Mouse (Mus musculus) embryonic facial prominence, embryonic 11.5 days (tissue): ENCODE results near the gene Tmc3. TPM values are rescaled to one million over a fixed set of nuclear protein-coding genes. Genes with fewer than 3 reads are reported as not detected.

Experiments
- ATAC-seq: fragments of 200-750 bp; cut with Nextera tagmentation; replicated peaks from 2 replicates; pipeline ENCODE4 v1.8.0; 2017; ENCODE audit warnings: low read depth; ENCODE audit not compliant: insufficient number of reproducible peaks, low FRiP score, low TSS enrichment
- DNase-seq: peaks from one replicate; pipeline ENCODE4 v3.0.0-alpha.2; 2015; ENCODE audit warnings: low spot score
- H3K27ac ChIP-seq: fragments of 300-500 bp; sonication (generic); replicated peaks from 2 replicates; pipeline ENCODE4 v1.5.1; 2014; ENCODE audit warnings: mild to moderate bottlenecking, low read depth, low read length, control low read depth
- H3K27me3 ChIP-seq: fragments of 300-500 bp; sonication (generic); 2 replicates; pipeline ENCODE4 v1.6.1; 2014; ENCODE audit warnings: mild to moderate bottlenecking, low read length, moderate library complexity, mixed read lengths; ENCODE audit not compliant: control insufficient read depth, insufficient read depth
- H3K36me3 ChIP-seq: fragments of 300-500 bp; sonication (generic); replicated peaks from 2 replicates; pipeline ENCODE4 v1.6.1; 2014; ENCODE audit warnings: low read depth, mild to moderate bottlenecking, low read length, moderate library complexity, mixed read lengths; ENCODE audit not compliant: control insufficient read depth, insufficient read depth
- H3K4me1 ChIP-seq: fragments of 300-500 bp; sonication (generic); 2 replicates; pipeline ENCODE4 v1.6.1; 2014; ENCODE audit warnings: low read length, mixed read lengths; ENCODE audit not compliant: control insufficient read depth, insufficient read depth
- H3K4me2 ChIP-seq: fragments of 300-500 bp; sonication (generic); 2 replicates; pipeline ENCODE4 v1.6.1; 2014; ENCODE audit warnings: low read depth, mild to moderate bottlenecking, control low read depth, low read length, moderate library complexity
- H3K4me3 ChIP-seq: fragments of 300-500 bp; sonication (generic); 2 replicates; pipeline ENCODE4 v1.5.1; 2014; ENCODE audit warnings: low read depth, low read length, control low read depth
- H3K9ac ChIP-seq: fragments of 300-500 bp; sonication (generic); replicated peaks from 2 replicates; pipeline ENCODE4 v1.6.1; 2014; ENCODE audit warnings: mild to moderate bottlenecking, control low read depth, low read length
- H3K9me3 ChIP-seq: fragments of 300-500 bp; sonication (generic); replicated peaks from 2 replicates; pipeline ENCODE4 v1.6.1; 2016; ENCODE audit warnings: mild to moderate bottlenecking, low read length, inconsistent platforms, mixed read lengths; ENCODE audit not compliant: control insufficient read depth
- WGBS: fragments of 180-500 bp; shearing (Covaris S2); extraction: QIAGEN DNeasy Blood & Tissue Kit; methylation state at CpG from one replicate; pipeline ENCODE4 v1.1.7; 2014; 5-methylcytosine and 5-hydroxymethylcytosine counted together
- polyA plus RNA-seq: library from polyadenylated mRNA; unstranded; fragments of >200 nt; fragmentation: Nextera tagmentation; extraction: Ambion mirVana; gene quantifications from 2 replicates; pipeline ENCODE4 v1.2.1, GENCODE M21; 2014

The Tmc3 gene
- polyA plus RNA-seq: 1.1 and 1.5 TPM in 2 replicates

DNA sequence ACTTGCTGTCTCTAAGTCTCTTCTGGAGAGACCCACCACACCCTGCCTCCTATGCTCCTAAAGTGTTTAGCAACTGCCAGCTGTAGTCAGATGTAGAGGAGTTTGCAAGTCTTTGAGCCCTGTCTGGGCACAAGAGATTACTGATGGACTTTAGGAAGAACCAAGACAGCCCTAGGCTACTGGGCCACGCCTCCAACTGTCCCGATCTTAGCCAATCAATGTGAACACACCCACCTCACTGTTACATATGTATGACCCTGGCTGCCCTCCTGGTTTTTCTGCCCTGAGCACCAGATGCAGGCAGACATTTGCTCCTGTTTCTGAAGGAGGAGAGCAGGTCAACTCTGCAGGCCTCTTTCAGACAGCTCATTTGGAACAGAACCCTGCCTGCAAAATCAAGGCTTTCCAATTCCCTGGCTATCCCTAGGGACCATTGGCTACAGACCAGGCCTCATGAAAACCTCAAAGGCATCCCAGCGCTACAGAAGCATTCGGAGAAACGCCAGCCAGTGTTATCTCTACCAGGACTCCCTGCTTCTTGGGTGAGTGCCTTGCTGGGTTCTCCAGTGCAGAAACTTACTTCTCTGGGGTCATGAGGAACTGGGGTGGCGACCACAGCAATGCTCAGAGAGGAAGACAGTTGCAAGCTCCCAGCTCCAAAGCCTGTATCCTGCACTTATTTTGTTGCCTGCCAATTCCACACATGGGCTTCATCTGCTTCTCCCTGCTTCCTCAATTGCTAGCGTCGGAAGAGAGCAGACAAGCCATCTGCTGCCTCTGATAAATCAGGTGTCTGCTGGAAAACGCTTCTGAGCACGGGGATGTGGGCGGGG is at the start of gene Tmc3:
Gene Tmc3, plus strand, starts transcription at position 289 of the 833 bp plus-strand sequence.
- Histone ChIP-seq H3K4me3 (no peak within 1 kb of the TSS), H3K4me2 (no peak within 1 kb of the TSS), H3K4me1 (no peaks in the 10 kb centered on the region), H3K27ac (no peak within 1 kb of the TSS), H3K36me3 (no peaks in the 10 kb centered on the region), H3K9ac (no peak within 1 kb of the TSS), H3K27me3 (no peaks in the 10 kb centered on the region), H3K9me3 (no peaks in the 10 kb centered on the region)
- ATAC-seq (no peak), DNase-seq (no peak)
- 43% methylated on average over 11 of the region's 11 CpGs for WGBS

DNA sequence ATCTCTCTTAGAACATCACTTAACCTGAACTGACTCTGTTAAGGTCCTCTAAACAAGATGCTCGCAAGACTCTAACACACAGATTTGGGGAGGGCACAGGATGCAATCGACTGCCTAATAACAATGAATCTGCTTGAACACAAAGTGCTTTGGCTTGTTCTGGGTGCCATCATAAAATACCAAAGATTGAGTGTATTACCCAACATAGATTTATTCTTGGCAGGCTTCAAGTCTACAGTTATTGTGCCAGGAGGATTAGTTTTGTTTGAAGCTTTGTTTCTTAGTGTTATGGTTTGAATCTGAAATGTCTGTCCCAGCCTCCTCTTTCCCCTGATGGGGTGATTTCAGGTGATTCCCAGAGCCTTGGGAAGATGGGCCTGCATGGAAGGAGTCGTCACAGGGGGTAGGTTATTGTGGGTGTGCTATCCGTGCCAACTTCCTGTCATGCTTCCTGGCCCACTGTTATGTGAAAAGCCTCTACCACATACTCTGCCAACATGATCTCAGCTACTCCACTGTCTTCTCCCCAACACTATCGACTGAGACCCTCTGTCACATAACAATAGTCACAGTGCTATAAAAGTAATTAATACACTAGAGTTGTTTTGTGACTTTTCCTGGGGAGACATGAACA is 43.1 kb upstream of the Tmc3 start:
- Histone ChIP-seq H3K9ac (no peak overlapping the region), H3K4me3 (no peak overlapping the region), H3K27me3 (no peaks in the 10 kb centered on the region), H3K27ac (no peak overlapping the region), H3K4me1 (no peaks in the 10 kb centered on the region), H3K4me2 (no peak overlapping the region), H3K9me3 (no peaks in the 10 kb centered on the region), H3K36me3 (no peaks in the 10 kb centered on the region)
- ATAC-seq (no peak), DNase-seq (no peak)
- 86% methylated on average over 5 of the region's 5 CpGs for WGBS

DNA sequence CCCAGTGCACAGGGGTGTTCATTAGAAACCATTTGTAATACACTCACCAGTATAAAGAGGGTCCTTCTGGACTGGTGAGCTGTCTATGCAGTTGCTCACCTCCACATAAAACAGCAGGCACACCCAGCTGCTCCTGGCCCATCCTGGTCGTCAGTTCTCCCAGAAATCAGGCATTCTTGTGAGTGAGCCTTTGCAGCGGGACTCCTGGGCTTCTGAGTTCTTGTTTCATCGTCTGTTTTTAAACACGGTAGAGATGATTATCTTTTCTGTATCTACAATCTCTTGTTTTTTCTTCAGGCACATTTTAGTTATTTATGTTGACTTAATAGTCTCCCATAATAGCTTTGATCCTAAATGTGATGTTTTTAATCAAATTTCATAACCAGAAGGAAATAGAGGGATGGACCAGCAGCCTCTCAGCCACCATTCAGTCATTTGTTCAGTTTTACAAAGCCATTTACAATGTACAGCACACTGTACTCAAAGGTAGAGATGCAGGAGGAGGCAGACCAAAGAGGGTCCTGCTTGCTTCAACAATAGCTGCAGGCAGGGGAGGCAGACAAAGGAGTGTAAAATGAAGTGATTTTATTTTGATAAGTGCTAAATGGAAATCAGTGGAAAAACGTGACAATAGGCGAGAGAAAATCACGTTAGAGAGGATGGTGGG is 35.9 kb upstream of the Tmc3 start:
- H3K9ac ChIP-seq: no peak overlapping the region
- H3K4me2 ChIP-seq: no peak overlapping the region
- no peak overlapping the region for H3K4me3 ChIP-seq
- WGBS: 51% methylated on average over 7 of the region's 7 CpGs
- H3K36me3 ChIP-seq: no peaks in the 10 kb centered on the region
- H3K27me3 ChIP-seq: no peaks in the 10 kb centered on the region
- H3K4me1 ChIP-seq: no peaks in the 10 kb centered on the region
- no peak overlapping the region for H3K27ac ChIP-seq
- ATAC-seq: 0 out of 2 replicates have a peak, but pooled peaks have one; percentile 18
- DNase-seq: peak; percentile 26
- H3K9me3 ChIP-seq: no peaks in the 10 kb centered on the region

DNA sequence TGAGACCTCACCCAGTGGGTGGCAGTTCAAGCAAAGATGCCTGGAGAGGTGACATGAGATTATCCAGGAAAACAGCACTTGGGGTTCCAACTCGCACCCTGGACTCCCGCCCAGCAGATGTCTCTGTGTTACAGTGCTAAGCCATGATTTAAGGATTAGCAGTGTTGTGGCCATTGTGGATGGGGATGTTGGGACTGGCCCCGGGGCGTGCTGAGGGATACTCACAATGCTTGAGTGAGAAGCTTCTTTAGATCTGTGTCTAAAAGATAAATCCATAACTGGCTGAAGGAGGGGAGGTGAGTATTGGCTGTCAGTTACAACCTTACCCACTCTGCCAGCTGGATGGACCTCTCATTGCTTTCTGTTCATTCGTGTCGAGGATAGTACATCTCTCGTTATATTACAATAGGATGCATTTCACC is 35.4 kb upstream of the Tmc3 start:
- Histone ChIP-seq H3K9me3 (no peaks in the 10 kb centered on the region), H3K4me2 (no peak overlapping the region), H3K27me3 (no peaks in the 10 kb centered on the region), H3K4me3 (no peak overlapping the region), H3K27ac (no peak overlapping the region), H3K4me1 (no peaks in the 10 kb centered on the region), H3K9ac (0 out of 2 replicates have a peak overlapping the region, but pooled peaks have one; percentile 2), H3K36me3 (no peaks in the 10 kb centered on the region)
- 73% methylated on average over 7 of the region's 7 CpGs for WGBS
- DNase-seq (no peak), ATAC-seq (no peak)

DNA sequence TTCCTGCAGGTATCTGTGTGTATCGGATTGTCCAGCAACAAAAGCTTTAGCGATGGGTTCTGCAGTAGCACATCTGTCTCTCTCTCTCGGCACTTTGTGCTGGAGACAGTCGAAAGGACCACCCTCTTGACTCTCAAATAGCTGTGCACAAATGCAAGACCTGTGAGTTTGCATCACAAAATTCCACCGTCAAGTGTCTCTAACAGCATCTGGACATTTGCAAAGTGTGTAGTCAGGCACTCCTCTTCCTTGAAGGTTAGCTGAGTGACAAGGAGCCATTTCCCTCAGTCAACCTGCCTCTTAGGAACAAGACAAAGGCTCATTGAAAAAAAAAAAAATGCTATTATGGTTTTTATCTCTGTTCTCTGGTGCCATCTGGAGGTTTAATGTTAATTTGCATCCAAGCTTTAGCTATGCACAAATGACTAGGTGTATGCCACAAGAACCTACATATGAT is 34.7 kb upstream of the Tmc3 start:
- no peaks in the 10 kb centered on the region for H3K27me3 ChIP-seq
- H3K4me1 ChIP-seq: no peaks in the 10 kb centered on the region
- ATAC-seq (no peak), DNase-seq (peak; percentile 86)
- no peak overlapping the region for H3K4me3 ChIP-seq
- H3K36me3 ChIP-seq: no peaks in the 10 kb centered on the region
- no peaks in the 10 kb centered on the region for H3K9me3 ChIP-seq
- WGBS: 59% methylated on average over 5 of the region's 5 CpGs
- H3K4me2 ChIP-seq: no peak overlapping the region
- 0 out of 2 replicates have a peak overlapping the region, but pooled peaks have one; percentile 2 for H3K9ac ChIP-seq
- no peak overlapping the region for H3K27ac ChIP-seq

DNA sequence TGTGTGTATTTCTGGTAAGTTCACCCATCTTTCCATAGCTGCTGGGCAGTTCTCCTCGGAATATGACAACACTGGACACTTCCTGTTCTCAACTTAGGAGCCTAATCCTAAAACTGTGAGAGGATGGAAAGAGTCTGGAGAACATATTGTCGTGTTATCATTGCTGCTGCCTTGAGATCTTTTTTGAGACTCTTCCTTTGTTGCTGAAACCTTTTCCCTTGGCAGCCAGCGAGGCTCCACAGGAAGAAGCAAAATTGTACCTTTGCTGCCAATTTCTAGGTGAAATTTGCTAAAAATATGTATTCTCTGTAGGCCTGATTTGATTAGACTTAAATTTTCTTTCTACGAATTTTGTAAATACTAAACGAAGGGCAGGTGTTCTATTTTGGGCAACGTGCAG is 30.2 kb upstream of the Tmc3 start:
- Histone ChIP-seq H3K9me3 (no peaks in the 10 kb centered on the region), H3K27ac (no peak overlapping the region), H3K27me3 (no peaks in the 10 kb centered on the region), H3K9ac (no peak overlapping the region), H3K36me3 (no peaks in the 10 kb centered on the region), H3K4me2 (no peak overlapping the region), H3K4me3 (no peak overlapping the region), H3K4me1 (no peaks in the 10 kb centered on the region)
- ATAC-seq: no peak
- 82% methylated on average over 6 of the region's 6 CpGs for WGBS
- no peak for DNase-seq

DNA sequence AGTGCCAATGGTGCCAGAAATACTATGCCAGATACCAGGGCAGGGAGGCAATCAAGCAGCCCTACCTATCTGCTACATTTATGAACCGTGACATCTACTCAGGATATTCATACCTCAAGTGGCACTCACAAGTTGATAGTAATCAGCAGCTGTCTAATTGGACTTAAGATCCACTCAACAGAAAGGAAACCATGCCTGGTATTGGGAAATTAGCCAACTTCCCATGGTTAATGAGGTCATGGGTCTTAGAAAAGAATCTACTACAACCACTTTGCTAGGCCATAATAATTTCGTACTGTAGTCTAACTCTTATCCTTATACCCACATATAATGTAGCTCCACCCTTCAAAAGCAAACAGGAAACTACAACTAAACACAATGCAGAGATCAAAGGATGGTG is 28.2 kb upstream of the Tmc3 start:
- ATAC-seq: no peak

More for the DNA sequence above, 28.2 kb upstream of the Tmc3 start:
- Histone ChIP-seq H3K4me1 (no peaks in the 10 kb centered on the region), H3K27me3 (no peaks in the 10 kb centered on the region), H3K4me3 (no peak overlapping the region), H3K4me2 (no peak overlapping the region), H3K9me3 (no peaks in the 10 kb centered on the region), H3K9ac (no peak overlapping the region), H3K36me3 (no peaks in the 10 kb centered on the region), H3K27ac (no peak overlapping the region)
- 78% methylated on average over 2 of the region's 2 CpGs for WGBS
- no peak for DNase-seq
